Mouse (Mus musculus) CD4-positive, CD25-positive, alpha-beta regulatory T cell, adult 4 months (primary cell): ENCODE measurements around the gene Epn3. TPM values are rescaled to one million over a fixed set of nuclear protein-coding genes. Genes with fewer than 3 reads are reported as not detected.

Experiments used
- ATAC-seq: one replicate; pipeline ENCODE4 v1.8.0; 2017
- polyA plus RNA-seq, 2 experiments: library from polyadenylated mRNA; unstranded; fragments of 100-300 nt; shearing (Covaris generic); gene quantifications; one replicate each; pipeline ENCODE4 v1.2.1; 2017

Gene Epn3
- polyA plus RNA-seq, 2 experiments from 2014 or later, result not detected

DNA sequence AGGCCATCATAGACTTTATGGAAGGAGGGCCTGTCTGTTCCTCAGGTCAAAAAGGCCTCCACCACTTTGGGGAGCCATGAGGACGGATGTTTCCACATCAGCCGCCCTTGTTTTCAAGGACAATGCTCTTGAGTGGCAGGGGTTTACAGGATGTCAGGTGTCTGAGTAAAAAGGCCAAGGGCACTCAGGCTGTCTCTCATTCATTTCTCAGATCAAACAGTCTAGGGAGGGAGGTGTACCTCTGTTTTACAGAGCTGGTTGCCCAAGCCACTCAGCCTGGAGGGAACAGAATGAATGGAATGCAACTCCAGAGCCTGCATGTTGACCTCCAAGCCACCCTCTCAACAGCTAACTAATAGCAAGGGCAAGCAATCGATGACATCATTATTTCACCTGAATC is 4.4 kb downstream of the Epn3 start:
- ATAC-seq, result no peak

DNA sequence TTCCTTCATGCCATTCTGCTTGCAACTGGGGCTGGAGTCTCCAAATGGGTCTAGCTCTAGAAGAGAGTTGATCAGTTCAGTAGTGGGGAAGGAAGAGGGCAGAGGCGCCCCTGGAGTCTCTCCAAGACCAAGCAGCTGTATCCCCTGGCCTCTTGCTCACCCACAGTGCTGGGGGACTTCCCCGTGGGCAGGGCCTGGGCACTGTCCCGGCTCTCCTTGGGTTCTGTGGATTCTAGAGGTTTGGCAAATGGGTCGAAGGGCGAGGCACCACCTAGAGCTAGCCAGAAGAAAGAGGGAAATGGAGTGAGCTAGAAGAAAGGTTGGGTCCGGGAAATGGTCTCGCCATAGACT is 8.1 kb downstream of the Epn3 start:
- no peak for ATAC-seq

DNA sequence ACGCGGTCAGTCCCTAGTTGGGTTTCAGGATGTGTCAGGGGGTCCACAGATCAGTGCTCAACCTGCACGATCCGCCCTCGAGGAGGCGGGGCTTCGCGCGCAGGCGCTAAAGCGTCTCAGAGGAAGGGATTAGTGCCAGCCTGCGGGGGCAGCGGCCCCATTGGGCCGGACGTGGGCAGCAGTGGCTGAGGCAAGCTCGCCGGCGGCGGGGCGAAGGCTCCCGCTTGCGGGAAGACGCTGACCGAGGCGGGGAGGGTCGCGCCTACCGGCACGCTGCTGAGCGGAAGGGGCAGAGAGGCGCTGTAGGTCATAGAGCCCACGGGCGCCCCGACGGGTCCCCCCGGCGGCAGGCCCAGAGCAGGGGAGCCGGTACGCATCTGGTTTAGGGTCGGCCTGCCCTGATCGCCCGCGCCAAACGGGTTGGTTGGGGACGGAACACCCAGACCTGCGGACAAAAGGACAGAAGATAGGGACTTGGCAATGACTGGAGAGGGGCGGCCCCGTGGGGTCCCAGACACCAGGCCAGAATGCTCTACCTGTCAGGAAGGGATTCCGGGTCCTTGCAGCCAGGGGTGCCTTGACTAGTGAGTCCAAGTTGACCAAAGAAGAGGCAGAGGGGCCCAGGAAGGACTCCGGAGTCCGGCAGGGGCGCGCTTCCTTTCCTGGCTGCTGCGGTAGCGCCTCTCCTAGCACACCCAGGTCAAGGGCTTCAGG is 8.6 kb downstream of the Epn3 start:
- no peak for ATAC-seq

DNA sequence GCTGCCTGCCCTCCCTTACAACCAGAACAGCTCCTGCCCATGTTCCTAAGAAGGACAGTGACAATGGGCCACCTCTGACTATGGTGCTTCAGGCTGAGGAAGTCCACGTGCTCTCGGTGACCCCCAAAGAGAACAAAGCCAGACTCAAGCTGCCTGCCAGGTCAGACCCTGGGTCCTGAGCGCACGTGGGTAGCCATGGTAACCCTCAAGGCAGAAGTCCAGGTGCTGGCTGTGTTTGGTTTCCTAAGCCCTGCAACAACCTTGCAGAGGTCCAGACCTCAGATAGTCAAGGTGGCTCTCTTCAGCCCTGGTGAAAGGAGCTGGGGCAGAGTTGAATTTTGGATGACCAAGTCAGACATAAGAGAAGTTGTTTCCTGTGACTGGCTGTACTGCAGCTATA is 10.0 kb downstream of the Epn3 start:
- no peak for ATAC-seq

DNA sequence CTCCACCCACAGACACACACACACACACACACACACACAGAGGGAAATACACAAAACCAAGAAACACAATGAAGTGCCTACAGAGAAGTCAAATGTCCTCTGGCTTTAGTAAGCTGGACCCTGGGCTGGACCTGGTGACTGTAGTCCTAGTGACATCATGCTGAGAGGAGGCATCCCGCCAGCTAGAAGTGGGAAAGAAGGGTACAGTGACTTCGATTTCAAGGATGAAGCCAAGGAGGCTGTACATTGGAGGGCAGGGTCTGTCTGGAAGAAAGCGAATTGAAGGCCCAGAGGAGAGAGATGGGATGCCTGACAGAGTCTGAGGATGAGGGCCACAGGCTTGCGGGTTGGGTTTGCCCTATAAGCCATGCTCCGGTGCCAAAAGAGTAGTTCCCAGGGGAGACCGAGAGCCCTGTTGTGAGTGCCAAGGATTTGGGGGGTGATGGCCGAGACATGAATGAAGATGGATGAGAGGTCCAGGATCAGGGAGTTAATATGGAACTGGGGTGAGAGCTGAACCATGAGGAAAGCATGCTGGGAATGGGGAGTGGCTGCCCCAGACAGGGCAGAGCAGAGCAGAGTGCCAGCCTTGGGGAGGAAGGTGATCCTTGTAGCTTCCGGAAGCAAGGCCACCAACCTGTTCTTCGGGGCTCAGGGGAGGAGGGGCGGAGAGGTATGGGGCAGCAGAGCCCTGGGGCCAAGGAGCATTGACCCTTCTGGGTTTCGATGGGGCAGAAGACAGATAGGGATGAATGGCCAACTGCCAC is 10.8 kb downstream of the Epn3 start:
- ATAC-seq, result no peak

DNA sequence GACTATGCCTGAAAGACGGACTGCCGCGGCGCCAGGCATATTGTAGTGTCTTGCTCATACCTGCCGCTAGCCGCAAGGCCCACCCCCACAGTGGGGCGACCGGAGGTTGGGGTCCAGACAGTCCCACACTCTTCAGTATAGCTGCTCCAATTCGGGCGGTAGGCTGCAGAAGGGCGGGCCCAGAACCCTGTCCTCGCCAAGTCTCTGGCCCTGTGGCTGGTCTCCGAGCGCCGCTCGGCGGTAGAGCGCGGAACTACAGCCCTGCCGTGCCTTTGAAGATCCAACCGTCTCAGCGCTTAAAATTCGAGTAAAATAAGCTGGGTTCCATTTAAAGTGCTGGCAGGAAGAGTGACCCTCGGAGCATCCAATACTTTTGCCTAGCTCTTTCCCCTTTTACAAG is 13.8 kb downstream of the Epn3 start, which contains the start of gene Spata20:
TSS of gene Spata20 (minus strand) at position 179 of the 400 bp plus-strand sequence.
- peak; percentile 54 for ATAC-seq

DNA sequence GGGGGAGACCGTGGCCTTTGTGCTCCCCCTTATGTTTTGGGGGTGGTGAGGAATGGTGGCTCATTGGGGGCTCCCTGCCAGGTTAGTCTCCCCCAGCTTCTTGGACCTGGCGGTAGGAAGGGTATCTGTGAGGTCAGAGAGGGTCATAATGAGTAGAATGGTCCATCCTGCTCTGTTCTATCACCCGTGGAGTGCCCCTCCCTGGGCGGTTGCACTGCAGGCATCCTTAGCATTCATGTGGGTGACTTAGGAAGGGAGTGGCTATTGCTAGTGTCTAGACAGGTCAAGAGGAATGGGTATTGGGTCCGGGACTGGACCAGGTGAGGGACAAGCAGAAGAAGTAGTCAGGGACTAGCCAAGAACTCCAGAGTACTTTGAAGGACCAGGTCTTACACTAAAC is 14.6 kb downstream of the Epn3 start:
- no peak for ATAC-seq

DNA sequence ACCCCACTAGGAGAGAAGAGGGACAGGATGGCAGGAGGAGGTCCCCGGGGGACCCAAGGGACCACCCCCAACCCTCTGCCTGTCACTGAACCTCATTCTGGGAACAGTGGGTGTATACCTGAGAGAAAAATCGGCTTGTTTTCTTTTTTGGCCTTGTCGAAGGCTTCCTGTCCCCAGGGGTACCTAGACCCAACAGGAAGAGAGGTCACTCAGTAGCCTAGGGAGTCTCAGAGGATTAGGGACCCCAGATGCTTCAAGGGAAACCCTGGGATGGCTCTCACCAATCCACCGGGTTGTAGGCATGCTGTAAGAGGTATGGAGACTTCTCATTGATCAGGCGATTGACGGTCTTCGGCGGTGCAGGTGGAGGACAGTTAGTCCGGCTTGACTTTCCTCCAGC is 15.1 kb downstream of the Epn3 start:
- no peak for ATAC-seq

DNA sequence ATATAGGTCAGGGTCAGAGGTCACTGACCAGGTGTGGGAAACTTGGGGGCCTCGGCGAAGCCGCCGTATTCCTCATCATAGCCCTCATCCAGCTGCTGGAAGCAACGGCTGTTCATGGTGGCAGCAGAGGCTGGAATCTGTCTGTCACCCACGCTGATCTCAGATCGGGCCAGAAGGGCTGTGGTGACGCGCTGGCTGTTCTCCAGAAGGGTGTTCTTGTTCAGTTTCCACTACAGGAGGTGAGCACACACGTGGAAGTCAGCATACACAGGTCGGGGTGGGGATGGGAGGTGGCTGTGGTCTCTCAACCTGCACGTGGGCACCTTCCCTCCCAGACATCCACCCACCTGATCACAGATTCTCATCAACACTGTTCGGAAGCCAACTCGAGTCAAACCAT is 15.9 kb downstream of the Epn3 start:
- ATAC-seq, result no peak

DNA sequence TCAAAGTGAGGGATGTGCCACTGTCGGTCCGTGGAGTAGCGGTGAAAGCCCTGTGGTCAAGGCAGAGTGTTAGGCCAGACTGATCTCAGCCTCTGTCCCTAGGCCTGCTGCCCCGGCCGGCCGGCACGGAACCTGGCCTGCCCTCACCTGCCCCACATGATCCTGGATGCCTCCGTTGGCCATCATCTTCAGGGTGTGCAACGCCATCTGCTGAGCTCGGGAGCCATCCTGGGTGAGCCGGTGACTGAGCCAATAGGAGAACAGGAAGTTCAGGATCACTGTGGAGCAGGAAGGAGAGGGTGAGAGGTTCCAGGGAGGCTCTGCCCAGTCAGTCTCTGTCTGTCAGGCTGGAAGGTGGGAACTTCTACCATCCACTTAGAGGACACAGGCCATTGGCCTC is 16.3 kb downstream of the Epn3 start:
- ATAC-seq, result no peak

DNA sequence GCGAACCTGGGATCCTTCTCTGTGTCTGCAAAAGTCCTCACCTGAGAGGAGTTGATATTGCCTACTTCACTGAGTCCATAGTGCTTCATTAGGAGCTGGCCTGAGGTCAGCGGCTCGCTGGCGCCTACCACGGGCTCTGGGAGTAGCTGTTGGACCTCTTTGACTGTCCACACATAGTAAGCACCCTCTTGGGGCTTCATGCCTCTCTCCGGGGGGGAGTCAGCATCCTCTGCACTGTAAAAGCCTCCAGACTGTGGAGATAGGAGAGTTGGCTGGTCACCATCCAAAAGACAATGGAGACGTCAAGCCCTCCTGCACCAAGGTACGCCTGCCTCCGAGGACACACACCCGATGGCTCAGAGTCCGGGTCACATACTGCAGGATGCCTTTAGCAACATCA is 17.0 kb downstream of the Epn3 start:
- no peak for ATAC-seq

DNA sequence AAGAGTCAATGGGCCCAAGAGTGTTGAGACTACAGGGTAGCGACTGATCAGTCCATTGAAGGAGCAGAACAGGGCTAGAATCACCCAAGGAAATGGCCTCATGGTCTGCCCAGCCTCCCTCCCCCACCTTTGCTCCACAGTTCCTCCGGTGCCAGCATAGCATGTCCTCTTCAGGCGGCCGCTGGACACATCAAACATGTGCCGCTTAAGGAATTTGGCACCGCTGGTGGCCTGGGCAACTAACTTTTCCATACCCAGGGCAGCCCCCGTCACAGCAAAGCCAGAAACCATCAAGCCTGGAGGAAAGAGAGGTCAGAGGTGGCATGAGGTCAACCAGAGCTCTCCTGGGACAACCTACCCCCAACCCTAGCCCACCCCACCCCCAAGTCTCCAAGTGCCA is 17.8 kb downstream of the Epn3 start:
- no peak for ATAC-seq

DNA sequence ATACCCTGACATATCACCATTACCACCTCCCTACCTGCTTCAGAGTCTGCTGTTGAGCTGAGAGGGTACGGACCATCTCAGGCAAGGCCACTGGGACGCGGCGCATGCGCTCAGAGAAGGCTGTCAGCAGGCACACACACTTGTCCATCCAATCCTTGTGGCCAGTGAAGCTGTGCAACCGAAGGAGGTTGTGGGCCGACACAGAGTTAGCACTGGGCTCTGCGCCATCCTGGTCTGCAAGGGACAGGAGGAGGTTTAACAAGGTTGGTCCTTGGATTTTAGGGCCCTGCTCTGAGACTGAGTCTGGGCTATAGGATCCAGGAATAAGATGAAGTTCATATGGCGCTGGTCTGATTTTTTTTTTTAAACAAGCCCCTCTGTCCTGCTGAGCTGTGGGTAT is 19.4 kb downstream of the Epn3 start:
- no peak for ATAC-seq

DNA sequence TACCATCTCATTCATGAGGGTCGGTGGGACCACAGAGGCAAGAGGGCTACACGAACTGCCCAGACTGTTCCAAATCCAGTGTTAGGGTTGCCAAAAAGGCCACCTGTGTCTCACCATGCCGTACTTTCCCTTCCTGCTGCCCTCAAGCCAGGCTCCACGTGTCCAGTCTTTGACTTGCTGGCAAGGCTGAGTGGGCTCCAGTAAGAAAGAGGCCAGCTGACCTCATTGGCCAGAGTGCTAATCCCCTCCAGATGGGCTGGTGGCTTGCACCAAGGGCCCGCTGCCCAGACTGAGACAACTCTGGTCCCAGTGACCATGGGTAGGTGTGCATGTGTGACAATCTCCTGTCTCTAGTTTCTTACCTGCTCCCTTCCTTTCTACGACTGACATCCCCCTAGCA is 22.1 kb downstream of the Epn3 start:
- no peak for ATAC-seq

DNA sequence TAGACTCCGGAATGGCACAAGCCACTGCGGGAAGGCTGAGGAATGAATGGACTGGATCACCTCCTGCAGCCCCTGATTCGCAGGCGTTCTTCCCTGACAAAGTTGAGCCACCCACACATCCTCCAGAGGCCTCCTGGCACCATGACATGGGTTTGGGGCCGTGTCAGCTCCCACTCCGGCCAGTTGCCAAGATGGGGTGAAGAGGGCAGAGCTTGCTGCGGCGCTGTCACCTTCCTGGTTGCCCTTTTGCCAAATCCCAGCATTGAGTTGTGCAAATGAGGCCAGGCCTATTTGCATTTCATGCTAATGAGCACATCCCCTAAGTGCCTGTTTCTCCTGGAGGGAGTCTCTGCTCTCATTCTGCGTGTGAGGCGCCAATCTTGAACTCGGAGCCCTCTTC is 24.1 kb downstream of the Epn3 start:
- ATAC-seq, result no peak

DNA sequence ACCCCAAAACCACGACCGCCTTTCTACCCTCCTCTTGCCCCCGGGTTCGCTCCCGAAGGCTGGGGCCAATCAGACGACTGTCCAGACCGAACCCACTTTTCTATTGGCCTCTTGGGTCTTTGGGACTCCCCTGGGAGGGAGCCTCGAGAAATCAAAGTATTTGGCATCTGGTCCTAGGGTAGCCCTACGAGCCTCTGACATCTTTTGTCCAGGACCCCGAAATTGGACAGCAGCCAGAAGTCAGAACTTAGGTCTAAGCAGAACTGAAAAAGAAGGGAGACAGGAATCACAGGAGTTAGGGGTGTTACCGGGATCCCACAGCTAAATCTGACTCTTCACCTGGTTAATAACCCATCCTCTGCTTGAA is 25.2 kb downstream of the Epn3 start:
- ATAC-seq, result no peak

DNA sequence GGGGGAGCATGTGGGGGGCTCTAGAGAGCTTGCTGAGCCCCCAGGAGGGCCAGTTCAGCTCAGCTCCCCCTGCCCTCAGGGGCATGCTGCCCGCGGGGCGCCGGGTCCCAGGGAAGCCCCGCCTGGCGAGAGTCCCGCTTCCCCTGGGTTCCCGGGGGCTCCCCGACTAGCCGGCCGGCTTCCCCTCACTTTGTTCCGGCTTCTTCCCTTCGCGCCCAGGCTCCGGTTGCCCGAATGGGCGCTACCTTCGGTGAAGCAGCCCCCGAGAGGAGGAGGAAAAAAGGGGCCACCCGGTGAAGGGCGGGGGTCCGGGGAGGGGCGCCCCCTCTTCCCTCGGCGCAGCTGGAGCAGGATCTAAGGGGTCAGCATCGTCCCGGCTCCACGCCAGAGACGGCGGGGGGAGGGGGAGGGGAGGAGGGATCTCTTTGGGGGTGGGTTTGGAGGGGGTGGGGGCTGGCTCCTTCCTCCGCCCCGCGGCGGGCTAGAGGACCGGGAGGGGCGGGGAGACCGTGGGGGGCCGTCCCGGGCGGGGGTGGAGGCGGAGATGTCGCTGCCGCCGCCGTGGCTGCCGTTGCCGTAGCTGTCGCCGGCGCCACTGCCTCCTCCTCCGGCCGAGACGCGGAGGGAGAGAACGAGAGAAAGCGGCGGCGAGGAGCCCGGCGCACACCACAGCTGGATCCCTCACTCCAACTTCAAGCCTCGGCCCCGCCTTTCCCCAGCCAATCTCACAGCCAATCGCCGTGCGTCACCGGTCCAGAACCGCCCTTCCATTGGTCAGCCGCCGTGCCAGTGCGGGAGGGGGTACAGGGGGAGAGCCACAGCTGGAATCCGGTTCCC is 25.8 kb downstream of the Epn3 start, which contains the start of gene Cacna1g:
TSS of gene Cacna1g (minus strand) at position 492 of the 837 bp plus-strand sequence.
- ATAC-seq, result peak; percentile 87

DNA sequence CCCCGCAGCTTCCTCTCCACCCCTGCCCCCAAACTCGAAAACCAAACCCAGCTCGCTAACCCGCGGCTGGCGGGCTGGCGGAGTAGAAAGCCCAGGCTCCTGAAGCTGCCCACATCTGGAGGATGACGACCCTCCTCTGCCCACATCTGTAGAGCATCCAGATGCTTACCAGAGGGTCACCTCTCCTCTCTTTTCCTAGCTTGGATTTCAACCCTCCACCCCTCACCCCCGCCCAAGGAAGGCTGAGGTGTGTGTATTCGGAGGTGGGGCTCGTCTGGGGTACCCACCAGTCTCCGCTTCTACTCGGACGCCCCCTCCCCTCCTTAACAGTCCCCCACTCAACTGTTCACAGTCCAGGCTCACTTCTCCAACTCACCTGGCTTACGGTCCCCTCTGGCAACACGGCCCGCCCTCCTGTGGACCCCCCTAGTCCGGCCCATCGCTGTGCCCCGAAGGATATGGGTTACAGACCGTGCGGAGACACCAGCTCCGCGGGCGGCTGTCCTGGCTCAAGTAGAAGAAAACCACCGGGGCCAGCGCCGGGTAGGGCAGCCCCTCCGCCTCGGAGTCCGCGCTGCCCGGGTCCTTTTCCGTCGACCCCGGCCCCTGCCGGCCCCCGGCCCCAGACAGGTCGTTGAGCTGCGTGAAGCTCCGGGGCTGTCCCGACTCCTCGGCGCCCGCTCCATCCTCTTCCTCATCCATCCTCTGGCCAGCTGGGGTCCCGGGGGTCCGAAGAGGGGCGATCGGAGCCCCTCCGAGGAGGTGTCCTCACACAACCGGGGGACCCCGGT is 26.7 kb downstream of the Epn3 start:
- ATAC-seq, result no peak

DNA sequence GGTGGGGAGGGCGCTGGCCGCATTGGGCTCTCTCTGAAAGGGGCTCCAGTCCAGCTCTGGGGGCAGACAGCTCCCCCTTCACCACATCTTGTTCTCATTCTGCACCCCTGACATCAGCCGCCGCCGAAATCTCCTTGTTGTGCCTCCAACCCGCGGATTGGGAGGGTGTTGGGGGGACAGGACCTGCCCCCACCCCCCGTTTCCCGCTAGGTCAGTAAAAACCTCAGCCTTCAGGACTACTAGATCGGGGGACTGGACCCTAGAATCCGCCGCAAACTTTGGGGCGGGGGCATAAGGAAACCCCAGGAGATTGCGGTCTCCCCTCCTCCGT is 27.2 kb downstream of the Epn3 start:
- ATAC-seq, result no peak

DNA sequence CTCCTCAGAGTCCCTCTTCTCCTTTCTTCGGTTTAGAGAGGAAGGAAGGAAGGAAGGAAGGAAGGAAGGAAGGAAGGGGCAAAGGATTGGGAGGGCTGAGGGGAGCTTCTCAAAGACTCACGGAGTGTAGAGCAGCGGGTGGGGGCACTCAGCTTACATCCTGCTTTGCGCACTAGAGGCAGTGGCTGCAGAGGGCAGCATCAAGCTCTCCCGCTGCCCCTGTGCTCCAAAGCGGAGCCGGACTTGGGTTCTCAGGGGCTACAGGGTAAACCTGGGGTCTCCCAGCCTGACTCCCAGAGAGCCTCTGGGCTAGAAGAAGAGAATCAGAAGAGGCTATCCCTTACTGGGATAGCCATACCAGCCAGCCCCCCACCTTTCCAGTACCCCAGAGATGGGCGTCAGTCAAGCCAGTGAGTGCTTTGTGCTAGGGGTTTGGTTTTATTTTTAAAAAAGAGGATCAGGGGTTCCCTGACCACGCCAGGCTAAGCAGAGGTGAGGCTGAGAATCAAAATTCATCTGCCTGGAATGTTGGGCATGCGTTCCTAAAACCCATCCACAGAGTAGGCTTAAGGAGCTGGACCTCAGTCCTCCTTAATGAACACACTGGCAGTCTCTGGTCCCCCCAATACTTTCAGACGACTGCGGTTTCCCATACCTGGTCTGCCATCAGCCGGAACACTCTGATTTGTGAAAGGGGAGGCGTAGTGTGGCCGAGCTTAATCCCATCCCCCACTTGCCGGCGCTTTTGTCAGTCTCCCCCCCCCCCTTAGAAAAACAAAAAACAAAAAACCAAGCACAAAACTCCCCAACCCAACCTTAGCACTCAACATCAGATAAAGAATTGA is 27.8 kb downstream of the Epn3 start:
- no peak for ATAC-seq

DNA sequence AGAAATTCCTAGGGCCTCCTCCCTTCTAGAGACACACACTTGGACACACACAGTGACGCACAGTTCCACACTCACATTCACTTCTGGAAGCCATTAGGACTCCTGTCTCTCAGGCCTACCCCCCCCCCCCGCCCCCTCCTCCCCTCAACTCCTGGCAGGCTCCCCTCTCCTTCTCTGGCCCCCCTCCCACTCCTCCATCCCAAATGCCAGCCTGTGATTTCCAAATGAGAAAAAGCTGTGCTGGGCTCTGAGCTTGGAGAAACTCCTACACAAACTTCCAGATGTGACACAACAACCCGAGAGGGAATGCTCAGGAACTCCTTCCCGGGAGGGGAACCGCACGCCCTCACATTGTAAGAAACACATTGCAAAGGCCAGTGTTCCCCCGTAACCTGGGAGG is 29.4 kb downstream of the Epn3 start:
- ATAC-seq, result no peak
